Mouse (Mus musculus) spleen, adult 10 weeks (tissue): ENCODE measurements around the gene Atf7ip2. TPM values are rescaled to one million over a fixed set of nuclear protein-coding genes. Genes with fewer than 3 reads are reported as not detected.

Experiments
- polyA plus RNA-seq: library from polyadenylated mRNA; stranded (reverse); fragments of 350-450 nt; fragmentation: Illumina TruSeq; extraction: RNeasy Lipid Tissue Mini Kit (QIAGEN cat#74804); gene quantifications from one replicate; pipeline ENCODE4 v1.2.3, GENCODE M21; 2015; ENCODE audit warnings: low replicate concordance; ENCODE audit not compliant: insufficient read depth

Atf7ip2 gene
- polyA plus RNA-seq: 0.46 TPM

GRCm38 (mm10) chr16:10192679-10193506 is at the start of gene Atf7ip2:
Gene Atf7ip2, plus strand, starts transcription at chr16:10192712.

GRCm38 (mm10) chr16:10170005-10170404 is 22.5 kb upstream of the Atf7ip2 start, which contains the start of gene Rpl39l:
Gene Rpl39l, plus strand, starts transcription at chr16:10170226.

Other genes starting within 250 kb of the Atf7ip2 start
- gene Grin2a, start 197.2 kb upstream of the Atf7ip2 start, polyA plus RNA-seq: 0.07 TPM
- 0.66 TPM for gene Rpl39l, start 22.5 kb upstream of the Atf7ip2 start, polyA plus RNA-seq
- 17.8 TPM for gene Emp2, start 121.3 kb downstream of the Atf7ip2 start, polyA plus RNA-seq
- not detected for gene Tekt5, start 202.8 kb downstream of the Atf7ip2 start, polyA plus RNA-seq
- 37.3 TPM for gene Nubp1, start 219.2 kb downstream of the Atf7ip2 start, polyA plus RNA-seq